Mouse (Mus musculus) ES-E14 (cell line): ENCODE results near the gene Ankrd39. TPM values are rescaled to one million over a fixed set of nuclear protein-coding genes. Genes with fewer than 3 reads are reported as not detected.
"Not testable (repeated sequence)": the region's sequence is repeated elsewhere in the genome, so short reads cannot be mapped to it uniquely, and the experiment has no call there.

ENCODE experiments used
- DNase-seq: peaks from one replicate; pipeline ENCODE4 v3.0.0-alpha.2; 2013; ENCODE audit warnings: low read depth, low spot score
- H3K27ac ChIP-seq: 2 replicates; pipeline ENCODE4 v1.5.1; 2012; ENCODE audit warnings: low read depth, mild to moderate bottlenecking, low read length, moderate library complexity, mixed read lengths; ENCODE audit not compliant: poor library complexity, insufficient read depth, severe bottlenecking
- H3K36me3 ChIP-seq: 2 replicates; pipeline ENCODE4 v1.6.1; 2012; ENCODE audit warnings: mild to moderate bottlenecking, low read length, moderate library complexity, mixed read lengths; ENCODE audit not compliant: control insufficient read depth, poor library complexity, insufficient read depth, severe bottlenecking
- H3K4me1 ChIP-seq, 2 experiments: fragments of 150-350 bp in 1 of 2; sonication (generic) in 1 of 2; 2 replicates each; pipeline ENCODE4 v1.6.1; 2012; ENCODE audit warnings: low read length in 2 of 2, mild to moderate bottlenecking in 1 of 2, mixed read lengths in 1 of 2; ENCODE audit not compliant: control insufficient read depth in 2 of 2, insufficient read depth in 2 of 2, poor library complexity in 1 of 2
- H3K4me3 ChIP-seq, 2 experiments: fragments of 150-350 bp in 1 of 2; sonication (generic) in 1 of 2; 2 replicates each; pipeline ENCODE4 v1.5.1; 2012; ENCODE audit warnings: low read length in 2 of 2, low read depth in 1 of 2, mild to moderate bottlenecking in 1 of 2, mixed read lengths in 1 of 2; ENCODE audit not compliant: insufficient read depth in 1 of 2, poor library complexity in 1 of 2, severe bottlenecking in 1 of 2
- H3K9ac ChIP-seq: 2 replicates; pipeline ENCODE4 v1.6.1; 2012; ENCODE audit warnings: low read depth, mild to moderate bottlenecking, low read length, mixed read lengths; ENCODE audit not compliant: poor library complexity, insufficient read depth, severe bottlenecking
- H3K9me3 ChIP-seq: fragments of 150-350 bp; sonication (generic); 2 replicates; pipeline ENCODE4 v1.6.1; 2012; ENCODE audit warnings: low read depth, mild to moderate bottlenecking, low read length; ENCODE audit not compliant: control insufficient read depth, insufficient read depth
- CHD2 ChIP-seq: IDR thresholded peaks from 2 replicates; pipeline ENCODE4 v1.6.1; 2014; ENCODE audit warnings: mild to moderate bottlenecking, low read depth, low read length, inconsistent platforms
- HCFC1 ChIP-seq: IDR thresholded peaks from 2 replicates; pipeline ENCODE4 v1.6.1; 2012; ENCODE audit warnings: low read length, inconsistent platforms, borderline replicate concordance; ENCODE audit not compliant: insufficient read depth
- MAFK ChIP-seq: IDR thresholded peaks from 2 replicates; pipeline ENCODE4 v1.6.1; 2014; ENCODE audit warnings: mild to moderate bottlenecking, low read depth, low read length, inconsistent platforms; ENCODE audit not compliant: insufficient read depth
- ZC3H11A ChIP-seq: IDR thresholded peaks from 2 replicates; pipeline ENCODE4 v1.6.1; 2012; ENCODE audit warnings: low read depth, mild to moderate bottlenecking, inconsistent platforms, low read length, borderline replicate concordance
- ZNF384 ChIP-seq: IDR thresholded peaks from 2 replicates; pipeline ENCODE4 v1.6.1; 2012; ENCODE audit warnings: low read depth, low read length, inconsistent platforms
- in situ Hi-C, 2 experiments: fragments of 600-800 bp; cut with MboI; formaldehyde crosslinking; loops; one replicate each; pipeline ENCODE4 v1.15.1; 2025; ENCODE audit warnings: low sequenced_read_pairs in 2 of 2, inconsistent platforms in 1 of 2; ENCODE audit not compliant: unreplicated experiment in 2 of 2
- total RNA-seq: library from RNA; depleted of rRNA; stranded (reverse); fragments of 300-350 nt; gene quantifications from 2 replicates; pipeline ENCODE4 v1.2.3, GENCODE M21; 2012

Gene Ankrd39
- total RNA-seq, 1 experiment = 11.3 TPM

DNA sequence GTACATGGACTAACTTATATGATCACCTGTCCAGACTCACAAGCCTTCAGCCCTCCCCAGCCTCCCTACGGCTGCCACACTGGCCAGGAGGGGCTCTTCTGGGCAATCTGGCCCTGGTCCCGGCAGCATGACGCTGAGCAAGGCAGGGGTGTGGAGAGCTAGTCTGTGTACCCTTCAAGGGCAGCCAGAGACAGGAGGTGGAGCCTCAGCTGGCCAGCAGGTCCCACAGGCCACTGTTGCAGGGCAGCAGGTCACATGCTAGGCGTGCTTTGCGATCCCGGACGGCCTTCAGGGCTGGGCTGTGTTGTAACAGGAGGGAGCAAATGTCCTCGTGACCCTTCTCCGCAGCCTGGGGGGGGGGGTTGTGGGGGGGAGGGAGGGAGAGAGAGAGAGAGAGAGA lies 8.1 kb downstream of the Ankrd39 start, which contains the start of gene Gm42417:
Gm42417 (minus strand) TSS at position 244 of the 400 bp plus-strand sequence.
- H3K4me3 ChIP-seq = no peak within 1 kb of the TSS
- TF ChIP-seq HCFC1 (no peak), CHD2 (no peak), ZNF384 (no peak), ZC3H11A (no peak), MAFK (no peak)
- H3K9me3 ChIP-seq = no peaks in the 10 kb centered on the region
- no peak for DNase-seq
- no peak within 1 kb of the TSS for H3K9ac ChIP-seq
- H3K27ac ChIP-seq = no peak within 1 kb of the TSS
- peaks cover 0 to 2% of the 10 kb centered on the region in 2 experiments; a peak in 1 of 4 replicates for H3K4me1 ChIP-seq
- peaks cover 16% of the 10 kb centered on the region; the same call in 1 of the 2 replicates for H3K36me3 ChIP-seq
- in situ Hi-C loops = no loop called here

GRCm38 (mm10) chr1:36538727-36539126 lies 8.5 kb downstream of the Ankrd39 start:
- no peak overlapping the region for H3K4me3 ChIP-seq
- H3K9ac ChIP-seq = no peak overlapping the region
- peaks cover 0 to 2% of the 10 kb centered on the region in 2 experiments; a peak in 1 of 4 replicates for H3K4me1 ChIP-seq
- no peaks in the 10 kb centered on the region for H3K9me3 ChIP-seq
- peaks cover 16% of the 10 kb centered on the region; the same call in 1 of the 2 replicates for H3K36me3 ChIP-seq
- in situ Hi-C loops = no loop called here
- no peak overlapping the region for H3K27ac ChIP-seq
- TF ChIP-seq CHD2 (no peak), HCFC1 (no peak), ZNF384 (no peak), ZC3H11A (no peak), MAFK (no peak)
- DNase-seq = no peak

DNA sequence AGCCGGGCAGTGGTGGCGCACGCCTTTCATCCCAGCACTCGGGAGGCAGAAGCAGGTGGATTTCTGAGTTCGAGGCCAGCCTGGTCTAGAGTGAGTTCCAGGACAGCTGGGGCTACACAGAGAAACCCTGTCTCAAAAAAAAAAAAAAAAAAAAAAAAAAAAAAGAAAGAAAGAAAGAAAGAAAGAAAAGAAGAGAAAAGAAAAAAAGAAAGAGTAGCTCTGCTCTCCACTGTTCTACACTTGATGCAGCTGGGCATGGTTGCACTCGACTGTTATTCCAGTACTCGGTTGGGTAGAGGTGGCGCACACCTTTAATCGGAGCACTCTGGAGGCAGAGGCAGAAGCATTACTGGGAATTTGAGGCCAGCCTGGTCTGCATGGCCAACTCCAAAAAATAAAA lies 10.5 kb downstream of the Ankrd39 start, which contains the start of gene Ankrd23:
Ankrd23 (minus strand) TSS at position 101 of the 400 bp plus-strand sequence.
- DNase-seq, H3K36me3 ChIP-seq, H3K9ac ChIP-seq, H3K27ac ChIP-seq, in situ Hi-C loops, H3K4me3 ChIP-seq, H3K4me1 ChIP-seq, H3K9me3 ChIP-seq: not testable (repeated sequence)

GRCm38 (mm10) chr1:36536397-36536728 lies 10.9 kb downstream of the Ankrd39 start:
- H3K9ac ChIP-seq = no peak overlapping the region
- no peaks in the 10 kb centered on the region for H3K9me3 ChIP-seq
- in situ Hi-C loops = no loop called here
- no peak for DNase-seq
- no peak overlapping the region for H3K4me3 ChIP-seq
- H3K27ac ChIP-seq = no peak overlapping the region
- H3K4me1 ChIP-seq = peaks cover 2 to 7% of the 10 kb centered on the region in 2 experiments; a peak in 2 of 4 replicates
- TF ChIP-seq MAFK = no peak
- no peak for TF ChIP-seq HCFC1
- TF ChIP-seq ZNF384 = no peak
- no peak for TF ChIP-seq ZC3H11A
- no peak for TF ChIP-seq CHD2
- H3K36me3 ChIP-seq = peaks cover 5% of the 10 kb centered on the region; the same call in 1 of the 2 replicates
